Mouse (Mus musculus) kidney, embryonic 16.5 days (tissue): Measurements from ENCODE around the gene Esyt1. TPM values are rescaled to one million over a fixed set of nuclear protein-coding genes. Genes with fewer than 3 reads are reported as not detected.
"Not testable (repeated sequence)": the region's sequence is repeated elsewhere in the genome, so short reads cannot be mapped to it uniquely, and the experiment has no call there.

Experiments used
- ATAC-seq: fragments of 200-750 bp; cut with Nextera tagmentation; 2 replicates; pipeline ENCODE4 v1.8.0; 2017; ENCODE audit warnings: moderate TSS enrichment; ENCODE audit not compliant: low FRiP score, low TSS enrichment
- H3K27ac ChIP-seq: fragments of 300-500 bp; sonication (generic); 2 replicates; pipeline ENCODE4 v1.5.1; 2014; ENCODE audit warnings: low read length
- H3K27me3 ChIP-seq: fragments of 300-500 bp; sonication (generic); 2 replicates; pipeline ENCODE4 v1.6.1; 2014; ENCODE audit warnings: low read length, control low read depth, mixed read lengths; ENCODE audit not compliant: insufficient read depth
- H3K36me3 ChIP-seq: fragments of 300-500 bp; sonication (generic); 2 replicates; pipeline ENCODE4 v1.6.1; 2014; ENCODE audit warnings: low read length, control low read depth, mixed read lengths; ENCODE audit not compliant: insufficient read depth
- H3K4me1 ChIP-seq: fragments of 300-500 bp; sonication (generic); 2 replicates; pipeline ENCODE4 v1.6.1; 2014; ENCODE audit warnings: low read length, control low read depth, mixed read lengths; ENCODE audit not compliant: insufficient read depth
- H3K4me2 ChIP-seq: fragments of 300-500 bp; sonication (generic); replicated peaks from 2 replicates; pipeline ENCODE4 v1.6.1; 2014; ENCODE audit warnings: low read depth, low read length
- H3K4me3 ChIP-seq: fragments of 300-500 bp; sonication (generic); 2 replicates; pipeline ENCODE4 v1.5.1; 2014; ENCODE audit warnings: mild to moderate bottlenecking, low read length
- H3K9ac ChIP-seq: fragments of 300-500 bp; sonication (generic); replicated peaks from 2 replicates; pipeline ENCODE4 v1.6.1; 2014; ENCODE audit warnings: low read length
- H3K9me3 ChIP-seq: fragments of 300-500 bp; sonication (generic); 2 replicates; pipeline ENCODE4 v1.6.1; 2016; ENCODE audit warnings: low read length, control low read depth
- whole genome bisulfite sequencing: fragments of 180-500 bp; shearing (Covaris S2); extraction: QIAGEN DNeasy Blood & Tissue Kit; methylation state at CpG from one replicate; pipeline ENCODE4 v1.1.7; 2014; 5-methylcytosine and 5-hydroxymethylcytosine counted together
- polyA plus RNA-seq: library from polyadenylated mRNA; unstranded; fragments of >200 nt; fragmentation: Nextera tagmentation; extraction: Ambion mirVana; gene quantifications from 2 replicates; pipeline ENCODE4 v1.2.1, GENCODE M21; 2015

Gene Esyt1
- polyA plus RNA-seq, 1 experiment from 2014 or later = 24.2 TPM

- no peak for ATAC-seq
- H3K9me3 ChIP-seq = no peaks in the 10 kb centered on the region
- H3K4me3 ChIP-seq = no peak overlapping the region
- no peak overlapping the region for H3K4me2 ChIP-seq
- WGBS = 86% methylated on average over 9 of the region's 9 CpGs
- H3K4me1 ChIP-seq = peaks cover 5% of the 10 kb centered on the region; the same call in 1 of the 2 replicates
- no peaks in the 10 kb centered on the region for H3K27me3 ChIP-seq
- no peak overlapping the region for H3K27ac ChIP-seq
- peaks cover 11% of the 10 kb centered on the region; the same call in 1 of the 2 replicates for H3K36me3 ChIP-seq
- no peak overlapping the region for H3K9ac ChIP-seq
Measured at GRCm38 (mm10) chr10:128509203-128509602, 16.5 kb downstream of the Esyt1 start.

GRCm38 (mm10) chr10:128508260-128508659 lies 17.4 kb downstream of the Esyt1 start:
- Histone ChIP-seq H3K36me3 (peaks cover 11% of the 10 kb centered on the region; the same call in 1 of the 2 replicates), H3K9me3 (no peaks in the 10 kb centered on the region), H3K27ac (no peak overlapping the region), H3K27me3 (no peaks in the 10 kb centered on the region), H3K4me2 (no peak overlapping the region), H3K9ac (no peak overlapping the region), H3K4me3 (no peak overlapping the region), H3K4me1 (peaks cover 7% of the 10 kb centered on the region; the same call in 1 of the 2 replicates)
- ATAC-seq = no peak
- 66% methylated on average over 9 of the region's 9 CpGs for WGBS

GRCm38 (mm10) chr10:128505974-128506373 lies 19.7 kb downstream of the Esyt1 start:
- 98% methylated on average over 14 of the region's 14 CpGs for WGBS
- Histone ChIP-seq H3K4me2 (no peak overlapping the region), H3K27me3 (no peaks in the 10 kb centered on the region), H3K4me1 (peaks cover 7% of the 10 kb centered on the region; the same call in 1 of the 2 replicates), H3K27ac (no peak overlapping the region), H3K4me3 (no peak overlapping the region), H3K9me3 (no peaks in the 10 kb centered on the region), H3K9ac (no peak overlapping the region), H3K36me3 (no peaks in the 10 kb centered on the region)
- ATAC-seq = no peak

- not testable (repeated sequence) for ATAC-seq, H3K27ac ChIP-seq, H3K4me3 ChIP-seq, H3K9ac ChIP-seq, H3K4me2 ChIP-seq, H3K9me3 ChIP-seq, H3K4me1 ChIP-seq, H3K36me3 ChIP-seq, H3K27me3 ChIP-seq
- WGBS = 73% methylated on average over 5 of the region's 5 CpGs
Measured at GRCm38 (mm10) chr10:128505371-128505667, 20.4 kb downstream of the Esyt1 start.

- Histone ChIP-seq H3K4me3 (no peak overlapping the region), H3K27me3 (no peaks in the 10 kb centered on the region), H3K9me3 (no peaks in the 10 kb centered on the region), H3K4me2 (no peak overlapping the region), H3K4me1 (peaks cover 7% of the 10 kb centered on the region; the same call in 1 of the 2 replicates), H3K27ac (no peak overlapping the region), H3K9ac (0 out of 2 replicates have a peak overlapping the region, but pooled peaks have one; percentile 29), H3K36me3 (no peaks in the 10 kb centered on the region)
- ATAC-seq = no peak
- 69% methylated on average over 9 of the region's 9 CpGs for WGBS
Measured at GRCm38 (mm10) chr10:128504641-128505370, 20.9 kb downstream of the Esyt1 start.

GRCm38 (mm10) chr10:128504012-128504411 lies 21.7 kb downstream of the Esyt1 start:
- no peak for ATAC-seq
- WGBS = 77% methylated on average over 3 of the region's 3 CpGs
- Histone ChIP-seq H3K27me3 (no peaks in the 10 kb centered on the region), H3K4me2 (no peak overlapping the region), H3K27ac (no peak overlapping the region), H3K36me3 (no peaks in the 10 kb centered on the region), H3K9me3 (no peaks in the 10 kb centered on the region), H3K9ac (no peak overlapping the region), H3K4me1 (peaks cover 7% of the 10 kb centered on the region; the same call in 1 of the 2 replicates), H3K4me3 (no peak overlapping the region)

- no peak overlapping the region for H3K4me3 ChIP-seq
- H3K4me2 ChIP-seq = no peak overlapping the region
- no peak for ATAC-seq
- WGBS = 74% methylated on average over 8 of the region's 8 CpGs
- H3K9me3 ChIP-seq = no peaks in the 10 kb centered on the region
- no peak overlapping the region for H3K9ac ChIP-seq
- no peaks in the 10 kb centered on the region for H3K27me3 ChIP-seq
- peaks cover 7% of the 10 kb centered on the region; the same call in 1 of the 2 replicates for H3K4me1 ChIP-seq
- no peaks in the 10 kb centered on the region for H3K36me3 ChIP-seq
- H3K27ac ChIP-seq = no peak overlapping the region
Measured at GRCm38 (mm10) chr10:128503532-128503931, 22.1 kb downstream of the Esyt1 start.

- no peak overlapping the region for H3K27ac ChIP-seq
- ATAC-seq = no peak
- no peak overlapping the region for H3K4me3 ChIP-seq
- 74% methylated on average over 5 of the region's 5 CpGs for WGBS
- H3K4me2 ChIP-seq = no peak overlapping the region
- H3K4me1 ChIP-seq = peaks cover 17% of the 10 kb centered on the region
- no peaks in the 10 kb centered on the region for H3K36me3 ChIP-seq
- no peak overlapping the region for H3K9ac ChIP-seq
- no peaks in the 10 kb centered on the region for H3K27me3 ChIP-seq
- no peaks in the 10 kb centered on the region for H3K9me3 ChIP-seq
Measured at GRCm38 (mm10) chr10:128502341-128502740, 23.3 kb downstream of the Esyt1 start.

GRCm38 (mm10) chr10:128499116-128499671 lies 26.5 kb downstream of the Esyt1 start:
- no peaks in the 10 kb centered on the region for H3K36me3 ChIP-seq
- under 1% methylated on average over 21 of the region's 21 CpGs for WGBS
- H3K27me3 ChIP-seq = no peaks in the 10 kb centered on the region
- H3K4me2 ChIP-seq = peak overlapping the region; percentile 86
- H3K27ac ChIP-seq = peak overlapping the region; percentile 95
- H3K9ac ChIP-seq = peak overlapping the region; percentile 74
- H3K4me3 ChIP-seq = peak overlapping the region; percentile 70
- peaks cover 25% of the 10 kb centered on the region for H3K4me1 ChIP-seq
- H3K9me3 ChIP-seq = no peaks in the 10 kb centered on the region
- peak; percentile 18; the same call in 1 of the 2 replicates for ATAC-seq

GRCm38 (mm10) chr10:128498590-128498989 lies 27.1 kb downstream of the Esyt1 start, which contains the start of gene Myl6b:
TSS of gene Myl6b (minus strand) at chr10:128498685.
- peak; percentile 94 for ATAC-seq
- under 1% methylated on average over 27 of the region's 27 CpGs for whole genome bisulfite sequencing
- peak within 1 kb of the TSS; percentile 86 for H3K4me2 ChIP-seq

More at GRCm38 (mm10) chr10:128498590-128498989, 27.1 kb downstream of the Esyt1 start, which contains the start of gene Myl6b:
- Histone ChIP-seq H3K4me1 (peaks cover 23% of the 10 kb centered on the region), H3K4me3 (peak within 1 kb of the TSS; percentile 70), H3K9me3 (no peaks in the 10 kb centered on the region), H3K27ac (peak within 1 kb of the TSS; percentile 95), H3K27me3 (no peaks in the 10 kb centered on the region), H3K36me3 (no peaks in the 10 kb centered on the region), H3K9ac (peak within 1 kb of the TSS; percentile 74)
